Mouse (Mus musculus) A20 (cell line): ENCODE measurements around the gene Olfr1152.

Source experiments
- DNase-seq: peaks from one replicate; pipeline ENCODE4 v3.0.0-alpha.2; 2011; ENCODE audit warnings: low read depth, low spot score

The Olfr1152 gene

DNA sequence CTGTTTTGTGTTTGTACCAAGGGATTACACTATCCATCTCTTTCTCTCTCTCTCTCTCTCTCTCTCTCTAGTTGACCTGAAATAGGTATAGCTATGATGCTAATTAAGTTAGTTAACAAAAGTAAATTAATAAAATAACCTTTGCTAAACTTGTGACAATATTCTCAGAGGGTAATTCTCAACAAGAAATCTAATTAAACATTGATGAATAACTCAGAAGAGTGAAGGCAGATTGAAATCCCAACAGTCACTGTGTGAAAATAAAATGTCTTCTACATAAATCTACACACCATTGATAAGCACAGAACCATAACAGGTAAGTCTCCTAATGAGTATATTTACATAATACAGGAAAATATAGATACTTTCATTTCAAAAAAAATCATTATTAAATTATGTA, at the start of gene Olfr1152:
TSS of gene Olfr1152 (plus strand) at position 301 of the 400 bp plus-strand sequence.
- no peak for DNase-seq

DNA sequence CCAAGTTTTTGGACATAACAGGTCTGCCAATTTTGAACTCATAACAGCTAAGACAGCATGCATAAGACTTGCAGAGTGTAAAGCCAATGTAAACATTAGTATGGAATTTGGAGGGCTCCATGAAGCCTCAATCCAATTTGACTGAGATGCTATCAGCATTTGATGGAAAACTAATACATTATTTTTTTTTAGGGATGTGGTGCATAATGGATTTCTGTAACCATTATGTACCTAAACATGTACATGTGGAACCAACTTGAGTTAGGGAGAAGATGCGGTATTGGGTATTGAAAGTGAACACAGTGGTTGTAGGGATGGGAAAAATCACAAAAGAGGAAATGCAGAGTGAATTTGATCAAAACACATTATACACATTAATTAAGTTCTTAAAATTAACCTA, 36.1 kb upstream of the Olfr1152 start, which contains the start of gene Olfr1148:
TSS of gene Olfr1148 (plus strand) at position 301 of the 400 bp plus-strand sequence.
- DNase-seq, result no peak

DNA sequence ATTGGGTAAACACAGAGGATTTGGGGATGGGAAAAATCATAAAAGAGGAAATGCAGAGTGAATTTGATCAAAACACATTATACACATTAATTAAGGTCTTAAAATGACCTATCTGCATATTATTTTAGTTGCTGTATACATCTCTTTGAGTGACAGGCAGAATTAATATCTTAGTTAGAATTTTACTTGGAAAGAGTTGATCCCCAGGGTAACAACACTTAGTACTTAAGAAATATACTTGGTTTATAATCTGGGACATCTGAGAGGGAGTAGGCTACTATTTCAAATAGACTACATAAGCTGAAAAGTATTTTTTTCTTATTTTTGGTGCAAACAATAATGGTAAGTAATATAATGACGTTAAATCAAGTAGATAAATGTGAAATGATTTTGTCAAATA, 22.6 kb upstream of the Olfr1152 start, which contains the start of gene Olfr1150-ps1:
TSS of gene Olfr1150-ps1 (plus strand) at position 301 of the 400 bp plus-strand sequence.
- no peak for DNase-seq

DNA sequence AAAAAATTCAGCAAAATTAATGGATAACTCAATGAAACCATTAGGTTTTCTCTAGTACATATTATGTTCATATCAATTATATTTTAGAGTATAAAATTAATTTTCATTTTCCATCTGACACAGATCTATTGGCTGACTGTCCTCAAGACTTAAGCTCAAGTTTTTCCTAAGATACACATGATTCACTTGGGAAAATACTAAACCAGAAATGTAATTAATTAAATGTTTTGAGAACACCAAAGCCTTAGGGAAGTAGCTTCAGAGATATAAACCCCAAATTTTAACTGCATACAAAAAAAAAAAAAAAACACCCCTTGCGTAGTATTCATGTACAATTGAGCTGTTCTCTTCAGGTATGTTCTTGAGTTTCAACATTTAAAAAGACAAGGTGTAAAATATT, 10.7 kb upstream of the Olfr1152 start, which contains the start of gene Olfr1151:
TSS of gene Olfr1151 (plus strand) at position 301 of the 400 bp plus-strand sequence.
- DNase-seq, result no peak

DNA sequence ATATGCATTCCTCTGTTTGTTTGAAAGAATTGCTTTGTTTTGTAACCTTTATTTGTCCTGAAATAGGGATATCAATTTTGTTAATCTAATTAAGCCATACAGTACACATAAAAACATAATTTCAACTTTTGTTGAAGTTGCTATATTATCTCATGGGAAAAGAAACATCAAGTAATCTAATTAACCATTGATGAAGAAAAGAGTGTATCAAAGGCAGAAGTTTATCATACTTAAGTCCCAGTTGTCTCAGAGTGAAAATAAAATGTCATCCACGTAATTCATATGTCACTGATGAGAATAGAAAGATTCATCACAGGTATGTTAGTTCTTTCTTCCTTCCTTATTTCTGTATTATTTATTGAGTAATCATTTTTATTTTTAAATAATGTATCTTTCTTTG, 28.4 kb downstream of the Olfr1152 start, which contains the start of gene Olfr1153:
TSS of gene Olfr1153 (plus strand) at position 301 of the 400 bp plus-strand sequence.
- no peak for DNase-seq

DNA sequence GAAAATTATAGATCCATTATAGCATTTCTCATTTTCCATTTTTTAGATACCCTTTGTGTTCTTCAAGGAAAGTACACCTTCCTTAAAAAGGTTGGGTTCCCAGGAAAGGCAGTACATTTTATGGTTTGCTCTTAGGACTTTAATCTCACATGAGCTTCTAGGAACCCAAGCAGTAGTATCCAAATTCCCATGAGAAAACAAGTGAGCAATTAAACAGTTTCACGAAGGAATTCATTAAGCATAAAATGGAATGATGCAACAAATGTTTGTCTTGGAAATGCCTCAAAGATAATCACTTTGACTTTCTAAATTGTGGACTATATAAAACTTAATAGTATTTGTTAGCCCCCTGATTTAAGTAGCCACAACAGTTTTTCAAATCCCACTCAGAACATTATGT, 38.8 kb downstream of the Olfr1152 start, which contains the start of gene Olfr1154:
TSS of gene Olfr1154 (minus strand) at position 101 of the 400 bp plus-strand sequence.
- DNase-seq, result no peak
